Mouse (Mus musculus): ENCODE results near the gene Tmem222.

DNA sequence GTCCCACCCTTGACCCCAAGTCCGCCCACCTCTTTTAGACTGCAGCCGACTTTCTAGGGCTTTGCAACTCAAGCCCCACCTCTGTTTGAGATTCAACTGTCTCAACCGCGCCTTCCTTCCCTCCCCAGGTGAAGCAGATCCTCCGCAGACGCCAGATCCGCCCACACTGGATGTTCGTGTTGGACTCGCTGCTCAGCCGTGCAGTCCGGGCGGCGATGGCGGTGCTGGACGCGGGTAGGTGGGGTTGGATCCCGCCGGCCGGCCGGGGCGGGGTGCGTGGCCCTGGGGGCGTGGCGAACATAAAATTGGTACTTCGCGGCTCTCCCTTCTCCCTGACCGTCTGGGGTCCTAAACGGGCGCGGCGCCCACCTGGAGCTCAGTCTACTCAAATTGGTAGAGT, 26.4 kb downstream of the Tmem222 start:
- no peak for TF ChIP-seq ETS1 (IDR thresholded peaks at IDR 0.05; ENCODE audit: low read depth, low read length)
- TF ChIP-seq CHD2 (IDR thresholded peaks at IDR 0.05; ENCODE audit: low read length), result no peak
- TF ChIP-seq POLR2AphosphoS5 (IDR thresholded peaks at IDR 0.05; ENCODE audit: borderline replicate concordance, low read depth, low read length), result no peak
- no peak for TF ChIP-seq GATA1 (IDR thresholded peaks at IDR 0.05; ENCODE audit: low read depth, low read length)
- TF ChIP-seq TCF12 (IDR thresholded peaks at IDR 0.05; ENCODE audit: low read depth, low read length), result no peak
- no peak for TF ChIP-seq POLR2A (IDR thresholded peaks at IDR 0.05; ENCODE audit: control insufficient read depth in 1 of 2, insufficient read depth in 1 of 2, low read depth in 1 of 2, low read length in 2 of 2, poor library complexity in 1 of 2)
